Mouse (Mus musculus): ENCODE measurements at regions not wholly inside any gene's neighbourhood (a gene's known extent, or its start where the extent isn't known, plus 50 kb on each side); places are given as distances from the start of the nearest gene placed in this dataset.

DNA sequence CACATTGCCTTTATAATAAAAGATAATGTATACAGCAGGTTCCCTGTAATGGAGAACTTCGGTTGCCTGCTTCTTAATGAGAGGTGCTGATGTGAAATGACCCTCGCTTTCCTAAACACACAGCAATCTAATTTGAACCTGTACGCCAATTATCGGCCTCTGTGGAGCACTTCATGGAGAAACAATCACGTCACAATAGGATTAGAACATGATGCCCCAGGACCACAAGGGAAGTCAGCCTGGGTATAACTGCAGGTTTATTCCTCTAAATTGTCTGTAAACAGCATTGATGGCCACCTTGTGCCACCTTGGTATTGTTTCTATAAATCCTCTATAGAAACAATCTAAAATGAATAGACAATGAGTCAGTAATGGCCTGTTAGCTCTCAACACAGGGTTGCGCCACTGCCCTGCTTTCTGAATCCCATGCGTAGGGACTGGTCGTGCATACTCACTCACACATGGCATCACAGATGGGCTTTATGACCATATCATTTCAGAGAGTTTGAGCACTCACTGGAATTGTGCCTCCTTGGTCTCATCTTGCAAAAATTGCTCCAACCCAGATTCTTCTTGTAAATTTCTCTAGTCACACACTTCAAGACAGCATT, 179.9 kb upstream of the Rnf219 start:
- TF ChIP-seq CTCF (conservative IDR thresholded peaks at IDR 0.05; ENCODE audit: insufficient read depth, insufficient read length, low read depth, low read length) (no peak), POLR2A (IDR thresholded peaks at IDR 0.05; ENCODE audit: low read depth, low read length) (no peak)
